Mouse (Mus musculus): ENCODE data around the gene Rbp7. TPM values are rescaled to one million over a fixed set of nuclear protein-coding genes. Genes with fewer than 3 reads are reported as not detected.

The Rbp7 gene
- polyA plus RNA-seq (2015; fragmentation: Nextera tagmentation; extraction: Ambion mirVana): 1.3 TPM in 2 replicates

DNA sequence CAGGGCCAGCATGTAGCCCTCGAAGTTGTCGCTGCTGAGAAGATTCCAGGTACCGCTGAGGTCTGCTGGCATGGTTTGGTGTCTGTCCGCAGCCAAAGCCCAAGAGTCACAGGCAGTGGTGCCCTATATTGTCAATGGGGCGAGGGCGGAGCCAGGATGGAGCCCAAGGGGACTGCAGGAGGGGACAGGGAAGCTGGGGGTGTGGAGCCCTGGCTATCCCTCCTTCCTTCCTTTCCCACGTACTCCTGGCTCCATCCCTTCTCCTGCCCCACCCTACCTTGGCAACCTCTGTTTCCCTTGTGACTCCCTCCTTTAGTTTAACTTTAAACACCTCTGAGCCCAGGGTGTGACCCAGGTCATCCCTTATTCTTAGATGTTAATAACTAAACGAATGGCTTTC, at the start of gene Rbp7:
Gene Rbp7, minus strand, starts transcription at position 100 of the 400 bp plus-strand sequence.
- WGBS: 48% methylated on average over 8 of the region's 8 CpGs
- TF ChIP-seq CTCF (IDR thresholded peaks at IDR 0.05; ENCODE audit: low read depth): no peak

GRCm38 (mm10) chr4:149504363-149504762, 49.6 kb upstream of the Rbp7 start:
- no peaks in the 10 kb centered on the region for H3K9me3 ChIP-seq (replicated peaks; ENCODE audit: low read length)
- peaks cover 14% of the 10 kb centered on the region; the same call in 1 of the 2 replicates for H3K36me3 ChIP-seq (ENCODE audit: insufficient read depth, low read length)
- DNase-seq (ENCODE audit: low spot score) (no peak), ATAC-seq (replicated peaks; ENCODE audit: low FRiP score, low read depth) (no peak)
- H3K9ac ChIP-seq (ENCODE audit: low read depth, low read length): no peak overlapping the region
- no peak overlapping the region for H3K4me2 ChIP-seq (ENCODE audit: low read length)
- no peaks in the 10 kb centered on the region for H3K4me1 ChIP-seq (replicated peaks; ENCODE audit: insufficient read depth, low read length)
- 75% methylated on average over 5 of the region's 5 CpGs for WGBS
- TF ChIP-seq CTCF (IDR thresholded peaks at IDR 0.05; ENCODE audit: low read depth): no peak
- no peaks in the 10 kb centered on the region for H3K27me3 ChIP-seq (ENCODE audit: insufficient read depth, low read length)
- no peak overlapping the region for H3K4me3 ChIP-seq (replicated peaks; ENCODE audit: low read depth, low read length)
- H3K27ac ChIP-seq: no peak overlapping the region

More for the DNA sequence above, at the start of gene Rbp7:
- no peak within 1 kb of the TSS for H3K4me3 ChIP-seq (replicated peaks; ENCODE audit: low read depth, low read length)
- no peaks in the 10 kb centered on the region for H3K4me1 ChIP-seq (replicated peaks; ENCODE audit: insufficient read depth, low read length)
- DNase-seq (ENCODE audit: low spot score): no peak
- H3K36me3 ChIP-seq (ENCODE audit: insufficient read depth, low read length): no peaks in the 10 kb centered on the region
- no peak within 1 kb of the TSS for H3K9ac ChIP-seq (ENCODE audit: low read depth, low read length)
- no peak for ATAC-seq (replicated peaks; ENCODE audit: low FRiP score, low read depth)
- H3K27me3 ChIP-seq (ENCODE audit: insufficient read depth, low read length): no peaks in the 10 kb centered on the region
- H3K27ac ChIP-seq: no peak within 1 kb of the TSS
- no peaks in the 10 kb centered on the region for H3K9me3 ChIP-seq (replicated peaks; ENCODE audit: low read length)
- H3K4me2 ChIP-seq (ENCODE audit: low read length): no peak within 1 kb of the TSS

GRCm38 (mm10) chr4:149499790-149500189, 45.0 kb upstream of the Rbp7 start:
- Histone ChIP-seq H3K27ac (no peak overlapping the region), H3K4me3 (replicated peaks; ENCODE audit: low read depth, low read length) (no peak overlapping the region), H3K27me3 (ENCODE audit: insufficient read depth, low read length) (no peaks in the 10 kb centered on the region), H3K4me2 (ENCODE audit: low read length) (no peak overlapping the region), H3K9me3 (replicated peaks; ENCODE audit: low read length) (no peaks in the 10 kb centered on the region), H3K36me3 (ENCODE audit: insufficient read depth, low read length) (peaks cover 34% of the 10 kb centered on the region), H3K9ac (ENCODE audit: low read depth, low read length) (no peak overlapping the region), H3K4me1 (replicated peaks; ENCODE audit: insufficient read depth, low read length) (no peaks in the 10 kb centered on the region)
- ATAC-seq (replicated peaks; ENCODE audit: low FRiP score, low read depth) (no peak), DNase-seq (ENCODE audit: low spot score) (no peak)
- TF ChIP-seq CTCF (IDR thresholded peaks at IDR 0.05; ENCODE audit: low read depth): no peak
- 73% methylated on average over 5 of the region's 5 CpGs for WGBS

DNA sequence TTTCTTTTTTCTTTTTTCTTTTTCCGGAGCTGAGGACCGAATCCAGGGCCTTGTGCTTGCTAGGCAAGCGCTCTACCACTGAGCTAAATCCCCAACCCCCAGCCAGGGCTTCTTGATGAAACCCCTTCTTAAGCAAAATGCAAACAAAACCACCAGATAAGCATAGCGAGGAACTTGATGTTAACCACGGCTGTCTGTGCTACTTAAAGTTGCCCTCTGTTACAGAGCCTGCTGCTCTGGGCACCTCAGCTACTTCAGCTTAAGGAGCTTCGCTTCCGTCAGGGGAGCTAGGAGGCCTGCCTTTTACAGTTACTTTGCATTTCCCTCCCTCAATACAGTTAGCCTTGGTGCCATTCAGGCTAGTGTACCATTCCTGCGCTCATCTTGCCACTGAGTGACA, 44.1 kb upstream of the Rbp7 start:
- no peaks in the 10 kb centered on the region for H3K9me3 ChIP-seq (replicated peaks; ENCODE audit: low read length)
- ATAC-seq (replicated peaks; ENCODE audit: low FRiP score, low read depth): no peak
- no peak overlapping the region for H3K27ac ChIP-seq
- DNase-seq (ENCODE audit: low spot score): no peak
- H3K36me3 ChIP-seq (ENCODE audit: insufficient read depth, low read length): peaks cover 42% of the 10 kb centered on the region
- TF ChIP-seq CTCF (IDR thresholded peaks at IDR 0.05; ENCODE audit: low read depth): no peak
- WGBS: 88% methylated on average over 8 of the region's 8 CpGs
- H3K4me1 ChIP-seq (replicated peaks; ENCODE audit: insufficient read depth, low read length): no peaks in the 10 kb centered on the region
- no peaks in the 10 kb centered on the region for H3K27me3 ChIP-seq (ENCODE audit: insufficient read depth, low read length)
- H3K9ac ChIP-seq (ENCODE audit: low read depth, low read length): no peak overlapping the region
- no peak overlapping the region for H3K4me2 ChIP-seq (ENCODE audit: low read length)
- no peak overlapping the region for H3K4me3 ChIP-seq (replicated peaks; ENCODE audit: low read depth, low read length)

DNA sequence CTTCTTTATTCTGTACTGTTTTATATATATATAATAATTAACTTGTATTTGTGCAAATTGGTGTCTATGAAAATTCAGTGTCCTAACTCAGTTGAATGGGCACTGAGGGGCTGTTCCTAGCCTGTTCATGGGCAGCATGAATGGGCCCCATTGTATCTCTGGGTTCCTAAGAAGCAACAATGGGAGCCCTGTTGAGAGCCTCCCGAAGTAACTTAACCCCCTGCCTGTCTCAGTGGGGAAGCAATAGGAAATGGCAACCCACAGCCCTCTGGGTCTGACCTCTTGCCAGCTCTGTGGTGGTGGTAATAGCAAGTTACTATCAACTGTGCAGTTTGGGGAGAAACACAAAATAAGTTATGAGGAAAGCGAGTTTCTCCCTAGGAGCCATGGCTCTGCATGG, 41.8 kb upstream of the Rbp7 start:
- H3K4me2 ChIP-seq (ENCODE audit: low read length): no peak overlapping the region
- TF ChIP-seq CTCF (IDR thresholded peaks at IDR 0.05; ENCODE audit: low read depth): no peak
- WGBS: 78% methylated on average over 2 of the region's 2 CpGs
- no peak overlapping the region for H3K4me3 ChIP-seq (replicated peaks; ENCODE audit: low read depth, low read length)
- no peak overlapping the region for H3K27ac ChIP-seq
- no peaks in the 10 kb centered on the region for H3K4me1 ChIP-seq (replicated peaks; ENCODE audit: insufficient read depth, low read length)
- H3K9ac ChIP-seq (ENCODE audit: low read depth, low read length): no peak overlapping the region
- ATAC-seq (replicated peaks; ENCODE audit: low FRiP score, low read depth) (no peak), DNase-seq (ENCODE audit: low spot score) (no peak)
- H3K27me3 ChIP-seq (ENCODE audit: insufficient read depth, low read length): no peaks in the 10 kb centered on the region
- no peaks in the 10 kb centered on the region for H3K9me3 ChIP-seq (replicated peaks; ENCODE audit: low read length)
- H3K36me3 ChIP-seq (ENCODE audit: insufficient read depth, low read length): peaks cover 47% of the 10 kb centered on the region

DNA sequence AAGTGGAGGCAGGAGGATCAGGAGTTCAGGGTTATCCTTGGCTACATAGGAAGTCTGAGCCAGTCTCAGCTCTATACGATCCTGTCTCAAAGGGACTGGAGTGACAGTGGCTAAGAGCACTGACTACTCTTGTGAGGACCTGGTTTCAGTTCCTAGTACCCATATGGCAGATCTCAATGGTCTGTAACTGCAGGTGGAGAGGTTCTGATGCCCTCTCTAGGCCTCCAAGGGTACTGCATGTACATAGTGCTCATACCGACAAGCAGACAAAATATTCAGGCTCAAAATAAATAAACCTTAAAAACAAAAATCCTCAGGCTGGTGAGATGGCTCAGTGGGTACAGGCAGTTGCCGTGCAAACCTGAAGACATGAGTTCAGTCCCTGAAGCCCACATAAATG, 36.4 kb upstream of the Rbp7 start:
- peak; percentile 41; the same call in 1 of the 2 replicates for TF ChIP-seq CTCF (IDR thresholded peaks at IDR 0.05; ENCODE audit: low read depth)
- Histone ChIP-seq H3K27me3 (ENCODE audit: insufficient read depth, low read length) (no peaks in the 10 kb centered on the region), H3K36me3 (ENCODE audit: insufficient read depth, low read length) (peaks cover 55% of the 10 kb centered on the region), H3K9ac (ENCODE audit: low read depth, low read length) (no peak overlapping the region), H3K4me1 (replicated peaks; ENCODE audit: insufficient read depth, low read length) (no peaks in the 10 kb centered on the region), H3K9me3 (replicated peaks; ENCODE audit: low read length) (no peaks in the 10 kb centered on the region), H3K27ac (no peak overlapping the region), H3K4me3 (replicated peaks; ENCODE audit: low read depth, low read length) (no peak overlapping the region), H3K4me2 (ENCODE audit: low read length) (no peak overlapping the region)
- no peak for ATAC-seq (replicated peaks; ENCODE audit: low FRiP score, low read depth)
- no peak for DNase-seq (ENCODE audit: low spot score)
- 95% methylated on average over 3 of the region's 3 CpGs for WGBS

Data from kidney, postnatal 0 days (tissue).